Mouse (Mus musculus) ovary, postnatal 36 days (tissue): ENCODE measurements around the gene Baiap2l2.

Experiments used
- DNase-seq: peaks from one replicate; pipeline ENCODE4 v3.0.0; 2022; ENCODE audit warnings: low spot score, mixed read lengths

Gene Baiap2l2

GRCm38 (mm10) chr15:79285399-79285798 lies at the start of gene Baiap2l2:
Gene Baiap2l2, minus strand, starts transcription at chr15:79285537.
- DNase-seq: no peak

- DNase-seq: no peak
Measured at GRCm38 (mm10) chr15:79333409-79333808, 48.1 kb upstream of the Baiap2l2 start.

- no peak for DNase-seq
Measured at GRCm38 (mm10) chr15:79330521-79330920, 45.2 kb upstream of the Baiap2l2 start.

GRCm38 (mm10) chr15:79329979-79330363 lies 44.6 kb upstream of the Baiap2l2 start:
- no peak for DNase-seq

GRCm38 (mm10) chr15:79329346-79329978 lies 44.1 kb upstream of the Baiap2l2 start:
- DNase-seq: no peak

GRCm38 (mm10) chr15:79328939-79329275 lies 43.6 kb upstream of the Baiap2l2 start:
- no peak for DNase-seq

GRCm38 (mm10) chr15:79328058-79328938 lies 43.0 kb upstream of the Baiap2l2 start, which contains the start of gene Pla2g6:
Gene Pla2g6, minus strand, starts transcription at chr15:79328390.
- DNase-seq: peak; percentile 99

- DNase-seq: peak; percentile 42
Measured at GRCm38 (mm10) chr15:79326971-79327961, 41.9 kb upstream of the Baiap2l2 start.

- DNase-seq: no peak
Measured at GRCm38 (mm10) chr15:79326264-79326663, 40.9 kb upstream of the Baiap2l2 start.

- DNase-seq: no peak
Measured at GRCm38 (mm10) chr15:79325742-79326141, 40.4 kb upstream of the Baiap2l2 start.

GRCm38 (mm10) chr15:79324373-79324772 lies 39.0 kb upstream of the Baiap2l2 start:
- DNase-seq: no peak

- no peak for DNase-seq
Measured at GRCm38 (mm10) chr15:79323791-79324155, 38.4 kb upstream of the Baiap2l2 start.

GRCm38 (mm10) chr15:79322991-79323790 lies 37.9 kb upstream of the Baiap2l2 start:
- DNase-seq: peak; percentile 44

GRCm38 (mm10) chr15:79322281-79322990 lies 37.1 kb upstream of the Baiap2l2 start:
- DNase-seq: peak; percentile 54

GRCm38 (mm10) chr15:79321733-79322190 lies 36.4 kb upstream of the Baiap2l2 start:
- no peak for DNase-seq

GRCm38 (mm10) chr15:79313848-79314369 lies 28.6 kb upstream of the Baiap2l2 start:
- no peak for DNase-seq

GRCm38 (mm10) chr15:79307861-79308260 lies 22.5 kb upstream of the Baiap2l2 start:
- peak; percentile 51 for DNase-seq

- no peak for DNase-seq
Measured at GRCm38 (mm10) chr15:79306043-79306637, 20.8 kb upstream of the Baiap2l2 start.

GRCm38 (mm10) chr15:79304832-79305231 lies 19.5 kb upstream of the Baiap2l2 start:
- no peak for DNase-seq

- no peak for DNase-seq
Measured at GRCm38 (mm10) chr15:79303725-79304124, 18.4 kb upstream of the Baiap2l2 start.
